Mouse (Mus musculus) liver, embryonic 14.5 days (tissue): Measurements from ENCODE around the gene Zfp148. TPM values are rescaled to one million over a fixed set of nuclear protein-coding genes. Genes with fewer than 3 reads are reported as not detected.

Experiments
- ATAC-seq: fragments of 200-750 bp; cut with Nextera tagmentation; 2 replicates; pipeline ENCODE4 v1.8.0; 2017; ENCODE audit warnings: moderate number of reproducible peaks, mild to moderate bottlenecking, moderate library complexity; ENCODE audit not compliant: insufficient read depth
- DNase-seq, 3 experiments: peaks; one replicate each; pipeline ENCODE4 v3.0.0-alpha.2; 2012 to 2013; ENCODE audit warnings: low read depth in 3 of 3, low spot score in 3 of 3
- H3K27ac ChIP-seq: fragments of 300-500 bp; sonication (generic); 2 replicates; pipeline ENCODE4 v1.5.1; 2014; ENCODE audit warnings: moderate library complexity, mild to moderate bottlenecking, control low read depth, inconsistent platforms
- H3K27me3 ChIP-seq: fragments of 300-500 bp; sonication (generic); 2 replicates; pipeline ENCODE4 v1.6.1; 2014; ENCODE audit warnings: mild to moderate bottlenecking, low read length, moderate library complexity; ENCODE audit not compliant: control insufficient read depth, insufficient read depth
- H3K36me3 ChIP-seq: fragments of 300-500 bp; sonication (generic); replicated peaks from 2 replicates; pipeline ENCODE4 v1.6.1; 2014; ENCODE audit warnings: low read depth; ENCODE audit not compliant: control insufficient read depth, insufficient read depth
- H3K4me1 ChIP-seq, 2 experiments: fragments of 200-500 bp in 1 of 2; fragments of 300-500 bp in 1 of 2; sonication (generic) in 1 of 2; replicated peaks; 2 replicates each; pipeline ENCODE4 v1.6.1; 2012 to 2014; ENCODE audit warnings: antibody characterized with exemption in 1 of 2, inconsistent platforms in 1 of 2, low read length in 1 of 2; ENCODE audit not compliant: control insufficient read depth in 2 of 2, insufficient read depth in 2 of 2
- H3K4me2 ChIP-seq: fragments of 300-500 bp; sonication (generic); 2 replicates; pipeline ENCODE4 v1.6.1; 2014; ENCODE audit warnings: low read depth, mild to moderate bottlenecking, control low read depth, moderate library complexity
- H3K4me3 ChIP-seq, 2 experiments: fragments of 200-500 bp in 1 of 2; fragments of 300-500 bp in 1 of 2; sonication (generic) in 1 of 2; 2 replicates each; pipeline ENCODE4 v1.5.1; 2012 to 2014; ENCODE audit warnings: low read depth in 2 of 2, low read length in 2 of 2, mild to moderate bottlenecking in 2 of 2, control low read depth in 1 of 2, inconsistent platforms in 1 of 2, moderate library complexity in 1 of 2; ENCODE audit not compliant: insufficient read depth in 1 of 2
- H3K9ac ChIP-seq: fragments of 300-500 bp; sonication (generic); replicated peaks from 2 replicates; pipeline ENCODE4 v1.6.1; 2014; ENCODE audit warnings: mild to moderate bottlenecking, control low read depth, moderate library complexity
- H3K9me3 ChIP-seq: fragments of 300-500 bp; sonication (generic); 2 replicates; pipeline ENCODE4 v1.6.1; 2016; ENCODE audit warnings: low read length, mixed read lengths; ENCODE audit not compliant: control insufficient read depth
- CTCF ChIP-seq: IDR thresholded peaks from 2 replicates; pipeline ENCODE4 v1.5.1; 2016; ENCODE audit warnings: antibody characterized with exemption, low read depth, control low read depth
- EP300 ChIP-seq: IDR thresholded peaks from 2 replicates; pipeline ENCODE4 v1.6.1; 2016; ENCODE audit warnings: antibody characterized with exemption, low read depth
- WGBS: fragments of 180-500 bp; shearing (Covaris S2); extraction: QIAGEN DNeasy Blood & Tissue Kit; methylation state at CpG from one replicate; pipeline ENCODE4 v1.1.7; 2014; ENCODE audit not compliant: insufficient replicate concordance; 5-methylcytosine and 5-hydroxymethylcytosine counted together
- polyA plus RNA-seq, 2 experiments: library from polyadenylated mRNA; depleted of rRNA in 1 of 2; stranded (reverse) in 1 of 2; unstranded in 1 of 2; fragments of >200 nt; fragmentation: Nextera tagmentation in 1 of 2; extraction: Ambion mirVana in 1 of 2; gene quantifications; 2 replicates each; pipeline versions ENCODE4 v1.2.1 to v1.2.3; 2012 to 2014

The Zfp148 gene
- polyA plus RNA-seq, 2 experiments, result 3.8 to 10.6 TPM

- TF ChIP-seq EP300 (no peak), CTCF (no peak)
- no peak overlapping the region for H3K4me3 ChIP-seq
- 46% methylated on average over 2 of the region's 2 CpGs for WGBS
- no peak overlapping the region for H3K9ac ChIP-seq
- no peak for ATAC-seq
- no peaks in the 10 kb centered on the region for H3K36me3 ChIP-seq
- no peak overlapping the region for H3K4me2 ChIP-seq
- H3K27ac ChIP-seq, result no peak overlapping the region
- H3K4me1 ChIP-seq, result peaks cover 0 to 28% of the 10 kb centered on the region in 2 experiments; a peak in 2 of 4 replicates
- no peaks in the 10 kb centered on the region for H3K9me3 ChIP-seq
- no peak for DNase-seq
- no peaks in the 10 kb centered on the region for H3K27me3 ChIP-seq
Measured at GRCm38 (mm10) chr16:33339476-33339875, 41.2 kb upstream of the Zfp148 start.

GRCm38 (mm10) chr16:33342356-33342755 is 38.3 kb upstream of the Zfp148 start:
- H3K9me3 ChIP-seq, result no peaks in the 10 kb centered on the region
- TF ChIP-seq CTCF, result no peak
- TF ChIP-seq EP300, result no peak
- H3K4me2 ChIP-seq, result no peak overlapping the region
- H3K27me3 ChIP-seq, result no peaks in the 10 kb centered on the region
- H3K4me3 ChIP-seq, result no peak overlapping the region
- H3K27ac ChIP-seq, result no peak overlapping the region
- DNase-seq (no peak), ATAC-seq (no peak)
- H3K9ac ChIP-seq, result no peak overlapping the region
- no peaks in the 10 kb centered on the region for H3K36me3 ChIP-seq
- 46% methylated on average over 1 of the region's 1 CpGs for WGBS
- H3K4me1 ChIP-seq, result peaks cover 0 to 26% of the 10 kb centered on the region in 2 experiments; a peak in 2 of 4 replicates

- Histone ChIP-seq H3K9me3 (no peaks in the 10 kb centered on the region), H3K27ac (no peak overlapping the region), H3K4me1 (peaks cover 0 to 21% of the 10 kb centered on the region in 2 experiments; a peak in 2 of 4 replicates), H3K9ac (no peak overlapping the region), H3K36me3 (no peaks in the 10 kb centered on the region), H3K27me3 (no peaks in the 10 kb centered on the region), H3K4me2 (no peak overlapping the region), H3K4me3 (no peak overlapping the region)
- ATAC-seq (no peak), DNase-seq (no peak)
- TF ChIP-seq CTCF (no peak), EP300 (no peak)
- WGBS, result 78% methylated on average over 5 of the region's 5 CpGs
Measured at GRCm38 (mm10) chr16:33343106-33343505, 37.5 kb upstream of the Zfp148 start.

GRCm38 (mm10) chr16:33343601-33344000 is 37.0 kb upstream of the Zfp148 start:
- Histone ChIP-seq H3K36me3 (no peaks in the 10 kb centered on the region), H3K4me2 (no peak overlapping the region), H3K27me3 (no peaks in the 10 kb centered on the region), H3K9ac (no peak overlapping the region), H3K4me1 (peaks cover 0 to 18% of the 10 kb centered on the region in 2 experiments; a peak in 2 of 4 replicates), H3K4me3 (no peak overlapping the region), H3K27ac (no peak overlapping the region), H3K9me3 (no peaks in the 10 kb centered on the region)
- TF ChIP-seq CTCF, result no peak
- no peak for TF ChIP-seq EP300
- DNase-seq (no peak), ATAC-seq (no peak)
- WGBS, result 27% methylated on average over 7 of the region's 7 CpGs

GRCm38 (mm10) chr16:33344379-33344778 is 36.3 kb upstream of the Zfp148 start:
- no peaks in the 10 kb centered on the region for H3K27me3 ChIP-seq
- ATAC-seq (no peak), DNase-seq (no peak)
- H3K9ac ChIP-seq, result no peak overlapping the region
- H3K27ac ChIP-seq, result no peak overlapping the region
- H3K4me2 ChIP-seq, result no peak overlapping the region
- H3K4me1 ChIP-seq, result peaks cover 0 to 14% of the 10 kb centered on the region in 2 experiments; a peak in 2 of 4 replicates
- WGBS, result 67% methylated on average over 9 of the region's 9 CpGs
- no peaks in the 10 kb centered on the region for H3K9me3 ChIP-seq
- H3K4me3 ChIP-seq, result no peak overlapping the region
- TF ChIP-seq EP300, result no peak
- TF ChIP-seq CTCF, result no peak
- H3K36me3 ChIP-seq, result no peaks in the 10 kb centered on the region
